Mouse (Mus musculus): ENCODE results near the gene Pde6b.

Gene Pde6b

GRCm38 (mm10) chr5:108462446-108462845 is 74.3 kb downstream of the Pde6b start:
- no peak for DNase-seq (ENCODE audit: low spot score)

- no peak for DNase-seq (ENCODE audit: low spot score)
Measured at GRCm38 (mm10) chr5:108465131-108465891, 77.1 kb downstream of the Pde6b start.

GRCm38 (mm10) chr5:108466647-108467046 is 78.5 kb downstream of the Pde6b start:
- no peak for DNase-seq (ENCODE audit: low spot score)

GRCm38 (mm10) chr5:108469617-108470016 is 81.4 kb downstream of the Pde6b start:
- no peak for DNase-seq (ENCODE audit: low spot score)

- DNase-seq (ENCODE audit: low spot score): no peak
Measured at GRCm38 (mm10) chr5:108473737-108474136, 85.5 kb downstream of the Pde6b start.

- DNase-seq (ENCODE audit: low spot score): peak; percentile 40
Measured at GRCm38 (mm10) chr5:108475977-108476376, 87.8 kb downstream of the Pde6b start.

Measured in layer of hippocampus, adult 11-12 months (tissue).